Mouse (Mus musculus) heart, embryonic 12.5 days (tissue): ENCODE measurements around the gene Kxd1. TPM values are rescaled to one million over a fixed set of nuclear protein-coding genes. Genes with fewer than 3 reads are reported as not detected.

Experiments
- ATAC-seq: fragments of 200-750 bp; cut with Nextera tagmentation; 2 replicates; pipeline ENCODE4 v1.8.0; 2017; ENCODE audit warnings: moderate TSS enrichment, moderate library complexity; ENCODE audit not compliant: insufficient number of reproducible peaks, low FRiP score
- H3K27ac ChIP-seq: fragments of 300-500 bp; sonication (generic); 2 replicates; pipeline ENCODE4 v1.5.1; 2016; ENCODE audit warnings: mild to moderate bottlenecking, moderate library complexity; ENCODE audit not compliant: poor library complexity, severe bottlenecking
- H3K27me3 ChIP-seq: fragments of 300-500 bp; sonication (generic); replicated peaks from 2 replicates; pipeline ENCODE4 v1.6.1; 2016; ENCODE audit warnings: mild to moderate bottlenecking, moderate library complexity
- H3K36me3 ChIP-seq: fragments of 300-500 bp; sonication (generic); 2 replicates; pipeline ENCODE4 v1.6.1; 2016; ENCODE audit warnings: mild to moderate bottlenecking, moderate library complexity
- H3K4me1 ChIP-seq: fragments of 300-500 bp; sonication (generic); replicated peaks from 2 replicates; pipeline ENCODE4 v1.6.1; 2016; ENCODE audit warnings: mild to moderate bottlenecking
- H3K4me2 ChIP-seq: fragments of 300-500 bp; sonication (generic); 2 replicates; pipeline ENCODE4 v1.6.1; 2016; ENCODE audit warnings: mild to moderate bottlenecking, moderate library complexity
- H3K4me3 ChIP-seq: fragments of 300-500 bp; sonication (generic); 2 replicates; pipeline ENCODE4 v1.5.1; 2016; ENCODE audit warnings: mild to moderate bottlenecking
- H3K9ac ChIP-seq: fragments of 300-500 bp; sonication (generic); 2 replicates; pipeline ENCODE4 v1.6.1; 2016; ENCODE audit warnings: mild to moderate bottlenecking, moderate library complexity
- H3K9me3 ChIP-seq: fragments of 300-500 bp; sonication (generic); replicated peaks from 2 replicates; pipeline ENCODE4 v1.6.1; 2016; ENCODE audit warnings: mild to moderate bottlenecking, moderate library complexity
- WGBS: fragments of 180-500 bp; shearing (Covaris S2); methylation state at CpG from one replicate; pipeline ENCODE4 v1.1.7; 2016; 5-methylcytosine and 5-hydroxymethylcytosine counted together
- polyA plus RNA-seq: library from polyadenylated mRNA; unstranded; fragments of >200 nt; fragmentation: Nextera tagmentation; extraction: Ambion mirVana; gene quantifications from 2 replicates; pipeline ENCODE4 v1.2.1, GENCODE M21; 2016

Gene Kxd1
- polyA plus RNA-seq, 1 experiment from 2014 or later = 64.2 TPM

DNA sequence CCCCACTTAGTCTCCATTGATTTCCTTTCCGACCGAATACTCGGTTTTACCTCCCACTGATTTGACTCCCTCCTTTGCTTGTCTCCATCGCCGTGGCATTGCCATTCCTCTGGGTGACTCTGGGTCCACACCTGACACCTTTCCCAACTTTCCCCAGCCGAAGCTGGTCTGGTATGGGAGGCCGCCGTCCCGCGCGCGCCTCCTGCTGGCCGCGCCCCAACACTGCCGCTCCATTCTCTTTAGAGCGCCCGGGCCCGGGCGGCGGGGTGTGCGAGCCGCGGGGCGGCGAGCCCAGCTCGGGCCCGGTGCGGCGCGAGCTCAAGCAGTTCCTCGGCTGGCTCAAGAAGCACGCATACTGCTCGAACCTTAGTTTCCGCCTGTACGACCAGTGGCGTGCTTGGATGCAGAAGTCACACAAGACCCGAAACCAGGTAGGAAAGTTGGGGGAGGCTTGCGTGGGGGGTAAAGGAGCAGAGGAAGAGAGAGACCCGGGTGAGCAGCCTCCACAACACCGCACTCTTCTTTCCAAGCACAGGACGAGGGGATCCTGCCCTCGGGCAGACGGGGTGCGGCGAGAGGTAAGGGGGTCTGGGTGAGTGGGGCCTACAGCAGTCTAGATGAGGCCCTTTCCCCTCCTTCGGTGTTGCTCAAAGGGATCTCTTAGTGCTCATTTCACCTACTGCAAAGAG is 24.6 kb downstream of the Kxd1 start:
- no peak overlapping the region for H3K9ac ChIP-seq
- 13% methylated on average over 46 of the region's 46 CpGs for WGBS
- H3K4me2 ChIP-seq = peak overlapping the region; percentile 27
- no peak overlapping the region for H3K27ac ChIP-seq
- H3K4me3 ChIP-seq = no peak overlapping the region
- ATAC-seq = no peak
- H3K36me3 ChIP-seq = peaks cover 12% of the 10 kb centered on the region
- H3K27me3 ChIP-seq = peaks cover 60% of the 10 kb centered on the region
- peaks cover 46% of the 10 kb centered on the region for H3K4me1 ChIP-seq
- no peaks in the 10 kb centered on the region for H3K9me3 ChIP-seq

- peak overlapping the region; percentile 7; the same call in 1 of the 2 replicates for H3K4me3 ChIP-seq
- WGBS = 29% methylated on average over 12 of the region's 12 CpGs
- ATAC-seq = no peak
- peak overlapping the region; percentile 53 for H3K4me2 ChIP-seq
- no peak overlapping the region for H3K27ac ChIP-seq
- peaks cover 66% of the 10 kb centered on the region for H3K27me3 ChIP-seq
- peaks cover 46% of the 10 kb centered on the region for H3K4me1 ChIP-seq
- H3K36me3 ChIP-seq = peaks cover 6% of the 10 kb centered on the region
- H3K9ac ChIP-seq = no peak overlapping the region
- no peaks in the 10 kb centered on the region for H3K9me3 ChIP-seq
Measured at GRCm38 (mm10) chr8:70502540-70502939, 25.2 kb downstream of the Kxd1 start.

DNA sequence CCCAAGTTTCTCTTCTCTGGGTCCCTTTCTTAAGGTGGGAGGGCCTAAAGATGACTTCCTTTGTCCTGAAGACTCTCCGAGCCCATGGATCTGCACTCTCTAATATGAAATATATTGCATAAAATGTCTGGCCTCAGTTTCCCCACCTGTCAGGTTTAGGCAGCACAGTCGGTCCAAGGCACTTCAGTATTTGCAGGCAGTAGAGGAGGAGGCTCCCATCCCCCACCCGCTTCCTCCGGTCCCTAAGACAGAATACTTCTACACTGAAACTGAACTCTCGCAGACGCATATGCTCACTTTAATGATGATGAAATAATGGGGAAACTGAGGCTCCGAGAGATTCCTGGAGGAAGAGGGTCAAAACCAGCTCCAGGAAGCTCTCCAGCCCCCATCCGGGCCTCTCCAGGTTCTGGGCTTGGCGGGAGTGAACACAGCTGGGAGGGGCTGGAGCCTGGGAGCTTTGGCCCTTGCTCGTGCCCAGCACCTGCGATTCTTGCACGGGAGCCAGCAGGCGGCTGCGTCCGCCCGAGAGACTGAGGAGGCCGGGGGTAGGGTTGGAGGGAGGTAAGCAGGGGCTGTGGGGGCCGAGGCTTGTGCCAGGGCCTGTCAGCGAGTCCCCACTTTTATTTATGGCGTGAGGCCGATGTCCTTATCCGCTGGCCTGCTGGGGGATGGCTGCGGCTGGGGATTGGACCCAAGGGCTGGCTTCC is 25.8 kb downstream of the Kxd1 start:
- no peaks in the 10 kb centered on the region for H3K9me3 ChIP-seq
- WGBS = 14% methylated on average over 23 of the region's 23 CpGs
- peaks cover 44% of the 10 kb centered on the region for H3K4me1 ChIP-seq
- H3K36me3 ChIP-seq = peaks cover under 1% of the 10 kb centered on the region
- peaks cover 72% of the 10 kb centered on the region for H3K27me3 ChIP-seq
- H3K9ac ChIP-seq = peak overlapping the region; percentile 43; the same call in 1 of the 2 replicates
- peak overlapping the region; percentile 53 for H3K4me2 ChIP-seq
- no peak overlapping the region for H3K27ac ChIP-seq
- ATAC-seq = no peak
- peak overlapping the region; percentile 7 for H3K4me3 ChIP-seq

DNA sequence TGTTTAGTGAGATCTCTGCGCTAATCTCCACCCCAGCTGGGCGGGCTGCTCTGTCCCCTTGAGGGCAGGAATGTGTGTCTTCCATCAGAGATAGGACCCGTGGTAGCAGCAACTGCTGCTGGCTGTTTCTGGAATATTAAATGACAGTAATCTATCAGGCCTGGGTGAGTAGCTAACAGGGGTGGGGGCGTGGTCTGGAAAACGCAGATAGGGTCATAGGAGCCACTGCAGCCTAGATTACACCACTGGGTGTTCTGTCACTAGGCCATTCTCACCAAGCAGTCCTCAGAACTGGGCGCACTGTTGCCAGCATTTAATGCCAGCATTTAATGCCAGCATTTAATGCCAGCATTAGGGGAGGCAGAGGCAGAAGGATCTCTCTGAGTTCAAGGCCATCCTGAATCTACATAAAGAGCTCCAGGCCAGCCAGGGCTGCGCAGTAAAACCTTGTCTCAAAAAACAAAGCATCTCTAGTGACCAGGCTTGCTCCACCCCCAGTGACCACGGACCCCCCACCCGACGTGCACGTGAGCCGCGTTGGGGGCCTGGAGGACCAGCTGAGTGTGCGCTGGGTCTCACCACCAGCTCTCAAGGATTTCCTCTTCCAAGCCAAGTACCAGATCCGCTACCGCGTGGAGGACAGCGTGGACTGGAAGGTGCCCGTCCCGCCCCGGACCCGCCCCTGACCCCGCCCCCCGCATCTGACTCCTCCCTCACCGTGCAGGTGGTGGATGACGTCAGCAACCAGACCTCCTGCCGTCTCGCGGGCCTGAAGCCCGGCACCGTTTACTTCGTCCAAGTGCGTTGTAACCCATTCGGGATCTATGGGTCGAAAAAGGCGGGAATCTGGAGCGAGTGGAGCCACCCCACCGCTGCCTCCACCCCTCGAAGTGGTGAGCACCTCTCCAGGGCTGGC is 27.1 kb downstream of the Kxd1 start:
- H3K27ac ChIP-seq = no peak overlapping the region
- 8% methylated on average over 39 of the region's 39 CpGs for WGBS
- peak overlapping the region; percentile 42 for H3K4me2 ChIP-seq

DNA sequence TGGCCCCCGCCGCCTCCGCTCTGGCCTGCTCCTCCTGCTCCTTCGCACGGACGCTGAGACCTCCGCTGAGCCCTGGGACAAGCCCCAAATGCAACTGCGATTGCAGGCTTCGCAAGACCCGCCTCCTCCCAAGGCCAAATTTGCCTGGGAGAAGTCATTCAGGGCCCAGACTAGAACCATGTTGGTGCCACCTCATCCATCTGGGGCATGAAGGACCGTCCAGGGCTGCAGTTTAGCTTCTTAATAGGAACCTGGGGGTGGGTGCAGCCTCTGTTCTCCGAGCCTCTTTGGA is 32.0 kb downstream of the Kxd1 start:
- no peak overlapping the region for H3K27ac ChIP-seq
- H3K9me3 ChIP-seq = no peaks in the 10 kb centered on the region
- no peak for ATAC-seq
- peak overlapping the region; percentile 1; the same call in 1 of the 2 replicates for H3K4me3 ChIP-seq
- no peaks in the 10 kb centered on the region for H3K36me3 ChIP-seq
- 6% methylated on average over 11 of the region's 12 CpGs for WGBS
- no peak overlapping the region for H3K4me2 ChIP-seq
- H3K27me3 ChIP-seq = peaks cover 100% of the 10 kb centered on the region
- no peak overlapping the region for H3K9ac ChIP-seq
- H3K4me1 ChIP-seq = peaks cover 40% of the 10 kb centered on the region

More for the DNA sequence above, 27.1 kb downstream of the Kxd1 start:
- H3K36me3 ChIP-seq = no peaks in the 10 kb centered on the region
- H3K9me3 ChIP-seq = no peaks in the 10 kb centered on the region
- peak; percentile 37; the same call in 1 of the 2 replicates for ATAC-seq
- H3K4me1 ChIP-seq = peaks cover 39% of the 10 kb centered on the region
- H3K9ac ChIP-seq = no peak overlapping the region
- H3K27me3 ChIP-seq = peaks cover 85% of the 10 kb centered on the region
- H3K4me3 ChIP-seq = peak overlapping the region; percentile 6; the same call in 1 of the 2 replicates

- Histone ChIP-seq H3K4me1 (peaks cover 39% of the 10 kb centered on the region), H3K36me3 (no peaks in the 10 kb centered on the region), H3K9me3 (no peaks in the 10 kb centered on the region), H3K4me3 (peak overlapping the region; percentile 1; the same call in 1 of the 2 replicates), H3K27ac (no peak overlapping the region), H3K9ac (no peak overlapping the region), H3K4me2 (no peak overlapping the region), H3K27me3 (peaks cover 100% of the 10 kb centered on the region)
- ATAC-seq = no peak
- WGBS = 2% methylated on average over 14 of the region's 21 CpGs
Measured at GRCm38 (mm10) chr8:70495001-70495770, 32.6 kb downstream of the Kxd1 start.

DNA sequence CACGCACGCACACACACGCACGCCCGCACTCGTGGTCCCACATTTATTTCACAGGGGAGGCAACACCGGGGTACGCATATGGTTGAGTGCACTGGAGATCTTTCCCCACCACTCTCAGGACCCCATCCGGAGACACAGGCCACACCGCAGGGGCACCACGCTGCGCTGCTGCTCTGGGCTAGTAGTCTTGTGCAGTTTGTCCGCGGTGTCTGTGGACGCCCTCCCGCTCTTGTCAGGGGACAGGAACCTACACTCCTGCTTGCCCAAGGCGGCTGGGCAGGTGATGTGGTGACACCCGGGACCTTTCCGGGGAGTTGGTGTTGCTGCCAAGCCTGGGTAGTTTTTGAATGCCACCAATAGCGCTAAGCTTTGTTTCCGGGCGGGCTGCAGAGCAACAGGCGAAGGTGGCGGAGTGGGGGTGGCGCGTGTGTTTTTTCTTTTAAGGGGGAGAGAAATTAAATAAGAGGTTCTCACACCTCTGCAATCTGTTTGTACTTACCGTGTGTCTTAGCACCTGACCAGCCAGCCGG is 33.3 kb downstream of the Kxd1 start:
- Histone ChIP-seq H3K36me3 (no peaks in the 10 kb centered on the region), H3K4me2 (peak overlapping the region; percentile 82; the same call in 1 of the 2 replicates), H3K27ac (no peak overlapping the region), H3K4me1 (peaks cover 45% of the 10 kb centered on the region), H3K9me3 (no peaks in the 10 kb centered on the region), H3K27me3 (peaks cover 100% of the 10 kb centered on the region), H3K4me3 (peak overlapping the region; percentile 49), H3K9ac (no peak overlapping the region)
- WGBS = 2% methylated on average over 28 of the region's 28 CpGs
- no peak for ATAC-seq

GRCm38 (mm10) chr8:70493692-70494415 is 33.9 kb downstream of the Kxd1 start:
- H3K4me1 ChIP-seq = peaks cover 51% of the 10 kb centered on the region
- H3K36me3 ChIP-seq = no peaks in the 10 kb centered on the region
- no peak overlapping the region for H3K9ac ChIP-seq
- H3K4me2 ChIP-seq = peak overlapping the region; percentile 82
- no peak overlapping the region for H3K27ac ChIP-seq
- H3K27me3 ChIP-seq = peaks cover 100% of the 10 kb centered on the region
- no peak for ATAC-seq
- H3K9me3 ChIP-seq = no peaks in the 10 kb centered on the region
- H3K4me3 ChIP-seq = peak overlapping the region; percentile 49
- WGBS = 1% methylated on average over 47 of the region's 47 CpGs

GRCm38 (mm10) chr8:70492664-70493640 is 34.8 kb downstream of the Kxd1 start, which contains the start of gene Crlf1:
Gene Crlf1 (plus strand): TSS chr8:70493158.
- Histone ChIP-seq H3K27me3 (peaks cover 100% of the 10 kb centered on the region), H3K4me2 (peak within 1 kb of the TSS; percentile 82), H3K4me1 (peaks cover 60% of the 10 kb centered on the region), H3K4me3 (peak within 1 kb of the TSS; percentile 49), H3K27ac (no peak within 1 kb of the TSS), H3K9ac (peak within 1 kb of the TSS; percentile 53), H3K36me3 (no peaks in the 10 kb centered on the region), H3K9me3 (no peaks in the 10 kb centered on the region)
- whole genome bisulfite sequencing = under 1% methylated on average over 72 of the region's 93 CpGs
- 0 out of 2 replicates have a peak, but pooled peaks have one; percentile 7 for ATAC-seq
